Mouse (Mus musculus): Measurements from ENCODE around the gene Gm10644.

Gm10644 gene

DNA sequence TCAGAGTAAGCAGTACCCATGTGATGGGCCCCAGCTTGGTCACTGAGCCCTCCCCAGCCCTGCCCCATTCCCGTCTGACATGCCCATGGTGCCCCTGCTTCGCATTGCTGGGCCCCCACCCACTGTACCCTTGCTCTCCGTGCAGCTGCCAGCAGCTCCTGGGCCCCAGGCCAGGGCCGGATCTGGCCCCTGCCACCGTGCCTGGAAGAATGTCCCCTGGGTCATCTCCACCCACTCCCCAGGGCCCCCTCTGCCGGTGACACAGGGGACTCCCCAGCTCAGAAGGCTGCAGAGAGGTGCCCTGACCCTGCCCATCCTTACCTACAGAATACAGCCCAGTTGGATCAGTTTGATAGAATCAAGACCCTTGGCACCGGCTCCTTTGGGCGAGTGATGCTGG is 25.8 kb upstream of the Gm10644 start:
- DNase-seq (ENCODE audit: low read depth), result no peak

DNA sequence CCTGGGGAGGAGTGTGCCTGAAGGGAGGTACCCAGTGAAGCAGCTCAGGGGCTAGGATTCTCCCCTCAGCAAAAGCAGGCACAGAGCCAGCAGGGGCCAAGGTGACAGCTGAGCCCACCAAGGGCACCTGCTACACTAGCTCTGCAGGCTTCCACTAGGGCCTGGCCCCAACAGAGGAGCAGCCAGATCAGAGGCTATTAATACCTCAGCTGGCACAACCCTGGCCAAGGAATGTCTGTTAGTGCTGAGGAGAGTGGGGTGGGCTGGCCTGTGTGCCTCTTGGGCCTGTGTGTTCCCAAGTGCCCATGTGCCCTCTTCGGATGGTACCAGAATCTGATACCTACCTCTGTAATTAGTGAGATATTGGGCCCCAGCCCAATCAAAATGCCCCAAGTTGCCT is 25.2 kb upstream of the Gm10644 start:
- no peak for DNase-seq (ENCODE audit: low read depth)

- no peak for DNase-seq (ENCODE audit: low read depth)
Measured at GRCm38 (mm10) chr8:83978200-83978599, 23.2 kb upstream of the Gm10644 start.

- no peak for DNase-seq (ENCODE audit: low read depth)
Measured at GRCm38 (mm10) chr8:83977646-83978045, 22.6 kb upstream of the Gm10644 start.

GRCm38 (mm10) chr8:83976779-83977350 is 21.9 kb upstream of the Gm10644 start:
- no peak for DNase-seq (ENCODE audit: low read depth)

- DNase-seq (ENCODE audit: low read depth), result peak; percentile 31
Measured at GRCm38 (mm10) chr8:83976101-83976630, 21.2 kb upstream of the Gm10644 start.

GRCm38 (mm10) chr8:83974521-83974920 is 19.5 kb upstream of the Gm10644 start:
- no peak for DNase-seq (ENCODE audit: low read depth)

DNA sequence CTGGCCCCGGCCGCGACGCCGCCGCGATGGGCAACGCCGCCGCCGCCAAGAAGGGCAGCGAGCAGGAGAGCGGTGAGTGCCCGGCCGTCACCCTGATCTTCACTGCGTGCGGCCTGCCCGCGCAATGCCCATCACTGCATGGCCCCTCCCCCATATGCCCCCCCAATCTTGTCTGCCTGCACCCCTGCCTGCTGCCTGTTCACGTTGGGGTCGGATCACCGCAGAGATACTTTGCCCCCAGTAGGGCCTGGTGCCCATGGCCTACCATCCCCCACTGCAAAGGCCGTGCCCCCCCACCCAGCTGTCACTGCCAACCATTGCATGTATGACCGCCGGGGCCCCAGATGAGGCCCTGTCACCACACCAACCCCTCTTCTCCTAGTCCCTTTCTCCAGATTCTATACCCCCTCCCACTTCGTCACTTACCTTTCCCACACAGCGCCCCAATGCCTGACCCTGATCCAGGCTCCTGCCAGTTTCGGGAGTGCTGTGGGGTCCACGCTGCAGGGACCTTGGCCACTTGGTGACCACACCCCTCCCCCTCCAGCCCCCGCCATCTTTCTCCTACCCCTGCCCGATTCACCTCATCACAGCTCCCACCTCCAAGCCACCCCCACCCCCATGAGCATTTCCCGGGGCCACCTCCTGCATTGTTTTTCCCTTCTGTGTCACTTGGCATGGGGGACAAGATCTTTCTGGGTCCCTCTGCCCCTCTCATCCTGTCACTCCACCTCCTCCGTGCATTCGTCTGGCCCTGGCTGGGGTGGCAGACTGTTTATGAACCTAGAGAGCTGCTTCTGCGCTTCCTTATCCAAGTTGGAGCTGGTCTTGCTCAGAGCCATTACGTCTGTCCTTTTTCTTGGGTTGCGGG is 18.4 kb upstream of the Gm10644 start:
- DNase-seq (ENCODE audit: low read depth), result no peak

GRCm38 (mm10) chr8:83972150-83973120 is 17.4 kb upstream of the Gm10644 start, which contains the start of gene Prkaca:
TSS of gene Prkaca (plus strand) at chr8:83972993.
- DNase-seq (ENCODE audit: low read depth), result peak; percentile 96

GRCm38 (mm10) chr8:83971661-83972060 is 16.7 kb upstream of the Gm10644 start:
- DNase-seq (ENCODE audit: low read depth), result no peak

DNA sequence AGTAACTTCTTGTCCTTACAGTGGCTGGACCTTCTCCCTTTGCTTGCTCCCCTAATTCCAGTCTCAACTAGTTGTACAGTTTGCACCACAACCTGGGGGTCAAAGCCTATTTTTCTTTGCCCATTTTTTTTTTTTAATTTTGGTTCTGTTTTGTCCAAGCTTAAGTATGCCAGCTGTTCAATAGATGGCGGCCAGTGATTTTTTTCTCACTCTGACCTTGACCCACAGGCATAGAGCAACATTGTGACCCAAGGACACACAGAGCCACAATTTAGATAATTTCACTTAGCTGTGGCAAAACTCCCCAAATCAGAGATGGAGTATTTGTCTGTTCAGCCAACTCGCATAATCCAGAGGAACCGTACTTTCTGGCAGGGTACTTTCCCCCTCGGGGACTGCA is 16.1 kb upstream of the Gm10644 start:
- DNase-seq (ENCODE audit: low read depth), result no peak

DNA sequence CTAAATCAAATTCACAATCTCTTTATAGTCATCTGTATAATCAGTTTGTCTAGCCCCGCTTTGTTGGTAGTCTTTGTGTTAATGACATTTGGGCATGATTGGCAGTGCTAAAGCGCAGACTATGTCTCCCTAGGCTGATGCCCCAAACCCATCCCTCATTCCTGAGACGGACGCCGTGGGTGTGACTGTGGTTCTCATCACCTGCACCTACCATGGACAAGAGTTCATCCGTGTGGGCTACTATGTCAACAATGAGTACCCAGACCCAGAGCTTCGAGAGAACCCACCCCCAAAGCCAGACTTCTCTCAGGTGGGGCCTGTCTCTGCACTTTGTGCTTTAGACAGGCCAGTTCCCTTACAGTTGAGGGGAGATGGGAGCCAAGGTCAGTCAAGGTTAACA is 12.7 kb upstream of the Gm10644 start:
- no peak for DNase-seq (ENCODE audit: low read depth)

DNA sequence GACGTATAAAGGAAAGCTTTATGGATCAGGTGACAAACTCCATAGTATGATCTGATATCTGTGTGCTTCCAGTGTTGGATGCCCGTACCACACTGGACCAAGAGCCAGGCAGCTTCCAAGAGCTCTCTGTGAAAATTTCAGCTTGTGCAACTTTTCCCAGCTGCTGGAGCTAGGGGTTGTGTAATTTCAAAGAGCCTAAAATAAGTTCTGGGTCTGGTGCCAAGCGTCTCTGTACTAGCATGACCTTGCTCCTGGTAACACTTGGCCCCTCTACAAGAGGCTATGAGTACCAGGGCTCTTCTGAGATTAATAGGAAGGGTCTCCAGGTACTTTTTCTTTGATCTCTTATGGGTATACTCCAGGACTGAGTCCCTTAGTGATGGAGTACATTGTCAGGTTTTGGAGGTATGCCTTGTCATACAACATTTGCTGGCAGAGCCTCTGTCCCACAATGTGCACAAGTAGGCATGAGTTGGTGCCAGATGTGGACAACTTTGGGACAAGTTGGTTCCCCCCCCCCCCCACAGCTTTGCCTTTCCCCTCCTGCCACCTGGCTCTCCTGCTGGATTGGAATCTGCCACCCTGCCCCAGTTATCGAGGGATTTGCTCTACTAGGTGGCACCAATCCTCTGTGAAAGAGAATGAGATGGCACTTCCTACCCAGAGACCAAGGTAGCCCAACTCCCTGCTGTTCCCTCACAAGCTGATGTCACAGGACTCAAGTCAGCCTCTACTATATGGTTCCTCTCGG is 9.2 kb upstream of the Gm10644 start:
- no peak for DNase-seq (ENCODE audit: low read depth)

- DNase-seq (ENCODE audit: low read depth), result peak; percentile 51
Measured at GRCm38 (mm10) chr8:83956789-83957188, 1.8 kb upstream of the Gm10644 start.

- no peak for DNase-seq (ENCODE audit: low read depth)
Measured at GRCm38 (mm10) chr8:83955958-83956218, 883 bp upstream of the Gm10644 start.

- DNase-seq (ENCODE audit: low read depth), result no peak
Measured at GRCm38 (mm10) chr8:83954749-83955105, 278 bp downstream of the Gm10644 start.

DNA sequence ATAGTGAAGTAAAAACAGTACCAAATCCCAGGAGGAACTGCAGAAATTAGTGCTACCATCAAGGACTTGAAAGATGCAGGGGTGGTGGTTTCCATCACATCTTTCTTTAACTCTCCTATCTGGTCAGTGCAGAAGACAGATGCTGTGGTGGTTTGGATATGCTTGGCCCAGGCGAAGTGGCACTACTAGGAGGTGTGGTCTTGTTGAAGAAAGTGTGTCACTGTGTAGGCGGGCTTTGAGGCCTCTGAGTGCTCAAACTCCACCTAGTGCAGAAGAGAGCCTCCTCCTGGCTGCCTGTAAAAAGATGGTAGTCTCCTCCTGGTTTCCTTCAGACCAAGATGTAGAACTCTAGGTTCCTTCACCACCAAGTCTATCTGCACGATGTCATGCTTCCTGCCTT is 9.5 kb downstream of the Gm10644 start:
- no peak for DNase-seq (ENCODE audit: low read depth)

DNA sequence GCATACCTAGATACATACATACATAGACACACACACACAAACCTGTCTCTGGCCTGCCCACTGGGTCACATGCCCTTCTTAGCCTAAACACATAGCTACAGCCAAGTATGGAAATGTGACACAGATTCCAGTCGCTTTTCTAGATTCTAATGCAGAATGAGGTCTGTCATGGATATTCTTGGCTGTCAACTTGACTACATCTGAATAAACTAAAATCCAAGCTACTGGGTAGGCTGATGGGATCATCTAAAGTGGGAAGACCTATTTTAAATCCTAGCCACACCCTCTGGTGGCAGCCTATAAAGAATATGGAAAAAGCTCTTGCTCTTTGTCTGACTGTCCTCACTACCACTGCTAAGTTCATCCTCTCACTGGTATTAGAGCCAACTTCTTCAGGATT is 12.6 kb downstream of the Gm10644 start:
- DNase-seq (ENCODE audit: low read depth), result no peak

DNA sequence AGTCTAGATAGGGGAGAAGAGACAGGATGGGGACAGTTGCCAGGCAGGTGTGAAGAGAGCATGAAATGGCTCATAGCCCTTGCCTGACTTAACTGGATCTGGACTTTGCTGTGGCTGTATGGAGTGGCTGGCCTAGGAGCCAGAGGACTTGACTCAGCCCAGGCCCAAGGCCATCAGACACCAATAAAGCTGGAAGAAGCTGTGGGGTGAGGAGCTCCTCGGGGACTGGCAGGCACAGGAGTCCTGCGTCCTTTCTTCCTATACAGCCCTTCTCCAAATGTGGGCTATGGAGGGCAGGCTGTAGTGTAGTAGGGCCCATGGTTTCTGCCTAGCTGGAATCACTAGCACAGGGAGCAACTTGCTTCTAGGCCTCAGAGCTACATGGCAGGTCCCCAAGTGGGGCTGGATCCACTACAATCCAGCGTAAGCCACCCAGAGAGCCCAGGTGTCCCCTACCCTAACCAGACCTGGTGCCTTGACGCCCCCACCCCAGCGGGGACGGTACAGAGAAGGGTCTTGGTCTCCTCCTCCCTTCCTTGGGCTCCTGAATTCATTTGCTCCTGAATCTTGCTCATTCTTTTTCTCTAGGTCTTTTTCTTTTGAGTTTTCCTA is 13.8 kb downstream of the Gm10644 start:
- DNase-seq (ENCODE audit: low read depth), result no peak

DNA sequence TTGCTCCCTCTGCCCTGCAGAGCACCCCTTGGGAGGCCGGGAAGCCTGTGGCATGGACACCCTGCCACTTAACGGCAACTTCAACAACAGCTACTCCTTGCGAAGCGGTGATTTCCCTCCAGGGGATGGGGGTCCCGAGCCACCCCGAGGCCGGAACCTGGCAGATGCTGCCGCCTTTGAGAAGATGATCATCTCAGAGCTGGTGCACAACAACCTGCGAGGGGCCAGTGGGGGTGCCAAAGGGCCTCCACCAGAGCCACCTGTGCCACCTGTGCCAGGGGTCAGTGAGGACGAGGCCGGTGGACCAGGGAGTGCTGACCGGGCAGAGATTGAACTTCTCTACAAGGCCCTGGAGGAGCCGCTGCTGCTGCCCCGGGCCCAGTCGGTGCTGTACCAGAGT is 16.7 kb downstream of the Gm10644 start:
- no peak for DNase-seq (ENCODE audit: low read depth)

- DNase-seq (ENCODE audit: low read depth), result no peak
Measured at GRCm38 (mm10) chr8:83937645-83938044, 17.4 kb downstream of the Gm10644 start.
